Mouse (Mus musculus): Measurements from ENCODE around the gene Mns1. TPM values are rescaled to one million over a fixed set of nuclear protein-coding genes. Genes with fewer than 3 reads are reported as not detected.
"Not testable (repeated sequence)": the region's sequence is repeated elsewhere in the genome, so short reads cannot be mapped to it uniquely, and the experiment has no call there.

Mns1 gene
- polyA plus RNA-seq, 1 experiment from 2014 or later, result 6.4 TPM

GRCm38 (mm10) chr9:72434876-72435275, 2.9 kb upstream of the Mns1 start:
- Histone ChIP-seq H3K9me3 (replicated peaks) (no peaks in the 10 kb centered on the region), H3K9ac (replicated peaks) (no peak overlapping the region), H3K27ac (replicated peaks) (no peak overlapping the region), H3K27me3 (replicated peaks) (no peaks in the 10 kb centered on the region), H3K4me1 (peaks cover 8% of the 10 kb centered on the region), H3K4me3 (replicated peaks) (no peak overlapping the region), H3K36me3 (no peaks in the 10 kb centered on the region), H3K4me2 (peak overlapping the region; percentile 13; the same call in 1 of the 2 replicates)
- 47% methylated on average over 9 of the region's 9 CpGs for WGBS
- no peak for ATAC-seq (ENCODE audit: low FRiP score)

GRCm38 (mm10) chr9:72438749-72439148, 938 bp downstream of the Mns1 start:
- Histone ChIP-seq H3K4me3 (replicated peaks) (peak overlapping the region; percentile 70), H3K4me1 (peaks cover 8% of the 10 kb centered on the region), H3K9me3 (replicated peaks) (no peaks in the 10 kb centered on the region), H3K9ac (replicated peaks) (peak overlapping the region; percentile 58), H3K36me3 (no peaks in the 10 kb centered on the region), H3K27ac (replicated peaks) (no peak overlapping the region), H3K27me3 (replicated peaks) (no peaks in the 10 kb centered on the region), H3K4me2 (peak overlapping the region; percentile 99)
- ATAC-seq (ENCODE audit: low FRiP score), result 0 out of 2 replicates have a peak, but pooled peaks have one; percentile 15
- WGBS, result 2% methylated on average over 9 of the region's 9 CpGs

GRCm38 (mm10) chr9:72440358-72440757, 2.5 kb downstream of the Mns1 start:
- Histone ChIP-seq H3K4me1 (peaks cover 8% of the 10 kb centered on the region), H3K9ac (replicated peaks) (no peak overlapping the region), H3K36me3 (no peaks in the 10 kb centered on the region), H3K4me2 (no peak overlapping the region), H3K27me3 (replicated peaks) (no peaks in the 10 kb centered on the region), H3K4me3 (replicated peaks) (no peak overlapping the region), H3K9me3 (replicated peaks) (no peaks in the 10 kb centered on the region), H3K27ac (replicated peaks) (no peak overlapping the region)
- ATAC-seq (ENCODE audit: low FRiP score), result no peak
- WGBS, result 96% methylated on average over 4 of the region's 4 CpGs

GRCm38 (mm10) chr9:72440948-72441926, 3.4 kb downstream of the Mns1 start:
- Histone ChIP-seq H3K9me3 (replicated peaks) (no peaks in the 10 kb centered on the region), H3K9ac (replicated peaks) (no peak overlapping the region), H3K4me1 (peaks cover 8% of the 10 kb centered on the region), H3K27ac (replicated peaks) (no peak overlapping the region), H3K27me3 (replicated peaks) (no peaks in the 10 kb centered on the region), H3K4me3 (replicated peaks) (no peak overlapping the region), H3K4me2 (no peak overlapping the region), H3K36me3 (no peaks in the 10 kb centered on the region)
- no peak for ATAC-seq (ENCODE audit: low FRiP score)
- 84% methylated on average over 8 of the region's 8 CpGs for WGBS

- Histone ChIP-seq H3K4me3 (replicated peaks) (no peak overlapping the region), H3K9ac (replicated peaks) (no peak overlapping the region), H3K27ac (replicated peaks) (no peak overlapping the region), H3K27me3 (replicated peaks) (no peaks in the 10 kb centered on the region), H3K36me3 (no peaks in the 10 kb centered on the region), H3K4me1 (peaks cover 8% of the 10 kb centered on the region), H3K9me3 (replicated peaks) (no peaks in the 10 kb centered on the region), H3K4me2 (no peak overlapping the region)
- ATAC-seq (ENCODE audit: low FRiP score), result no peak
- WGBS, result 94% methylated on average over 10 of the region's 10 CpGs
Observed at GRCm38 (mm10) chr9:72441927-72442715, 4.3 kb downstream of the Mns1 start.

- no peak overlapping the region for H3K27ac ChIP-seq (replicated peaks)
- H3K9ac ChIP-seq (replicated peaks), result no peak overlapping the region
- H3K9me3 ChIP-seq (replicated peaks), result no peaks in the 10 kb centered on the region
- H3K4me3 ChIP-seq (replicated peaks), result no peak overlapping the region
- WGBS, result 48% methylated on average over 8 of the region's 8 CpGs
- H3K4me2 ChIP-seq, result no peak overlapping the region
- ATAC-seq (ENCODE audit: low FRiP score), result no peak
- H3K36me3 ChIP-seq, result no peaks in the 10 kb centered on the region
- H3K4me1 ChIP-seq, result no peaks in the 10 kb centered on the region
- no peaks in the 10 kb centered on the region for H3K27me3 ChIP-seq (replicated peaks)
Observed at GRCm38 (mm10) chr9:72448026-72448425, 10.2 kb downstream of the Mns1 start.

GRCm38 (mm10) chr9:72449367-72449766, 11.6 kb downstream of the Mns1 start:
- Histone ChIP-seq H3K27ac (replicated peaks) (no peak overlapping the region), H3K4me2 (no peak overlapping the region), H3K9me3 (replicated peaks) (no peaks in the 10 kb centered on the region), H3K4me3 (replicated peaks) (no peak overlapping the region), H3K9ac (replicated peaks) (no peak overlapping the region), H3K27me3 (replicated peaks) (no peaks in the 10 kb centered on the region), H3K36me3 (no peaks in the 10 kb centered on the region), H3K4me1 (no peaks in the 10 kb centered on the region)
- ATAC-seq (ENCODE audit: low FRiP score), result no peak
- WGBS, result 88% methylated on average over 7 of the region's 7 CpGs

- Histone ChIP-seq H3K4me1 (no peaks in the 10 kb centered on the region), H3K9ac (replicated peaks) (no peak overlapping the region), H3K9me3 (replicated peaks) (no peaks in the 10 kb centered on the region), H3K27me3 (replicated peaks) (no peaks in the 10 kb centered on the region), H3K4me2 (no peak overlapping the region), H3K36me3 (no peaks in the 10 kb centered on the region), H3K4me3 (replicated peaks) (no peak overlapping the region), H3K27ac (replicated peaks) (no peak overlapping the region)
- 73% methylated on average over 2 of the region's 2 CpGs for WGBS
- ATAC-seq (ENCODE audit: low FRiP score), result no peak
Observed at GRCm38 (mm10) chr9:72449841-72450240, 12.0 kb downstream of the Mns1 start.

GRCm38 (mm10) chr9:72450363-72450762, 12.6 kb downstream of the Mns1 start:
- H3K36me3 ChIP-seq, result no peaks in the 10 kb centered on the region
- ATAC-seq (ENCODE audit: low FRiP score), result no peak
- H3K9me3 ChIP-seq (replicated peaks), result no peaks in the 10 kb centered on the region
- 96% methylated on average over 1 of the region's 1 CpGs for WGBS
- no peak overlapping the region for H3K27ac ChIP-seq (replicated peaks)
- H3K4me2 ChIP-seq, result no peak overlapping the region
- no peaks in the 10 kb centered on the region for H3K27me3 ChIP-seq (replicated peaks)
- H3K4me1 ChIP-seq, result no peaks in the 10 kb centered on the region
- H3K4me3 ChIP-seq (replicated peaks), result no peak overlapping the region
- no peak overlapping the region for H3K9ac ChIP-seq (replicated peaks)

GRCm38 (mm10) chr9:72451111-72451510, 13.3 kb downstream of the Mns1 start:
- ATAC-seq (ENCODE audit: low FRiP score), result no peak
- H3K9me3 ChIP-seq (replicated peaks), result no peaks in the 10 kb centered on the region
- H3K27me3 ChIP-seq (replicated peaks), result no peaks in the 10 kb centered on the region
- H3K27ac ChIP-seq (replicated peaks), result no peak overlapping the region
- 87% methylated on average over 6 of the region's 6 CpGs for WGBS
- H3K9ac ChIP-seq (replicated peaks), result no peak overlapping the region
- H3K4me3 ChIP-seq (replicated peaks), result no peak overlapping the region
- H3K4me2 ChIP-seq, result no peak overlapping the region
- H3K4me1 ChIP-seq, result no peaks in the 10 kb centered on the region
- H3K36me3 ChIP-seq, result no peaks in the 10 kb centered on the region

- H3K27me3 ChIP-seq (replicated peaks); H3K36me3 ChIP-seq; H3K4me2 ChIP-seq; H3K27ac ChIP-seq (replicated peaks); H3K9me3 ChIP-seq (replicated peaks); H3K4me1 ChIP-seq; ATAC-seq (ENCODE audit: low FRiP score); H3K9ac ChIP-seq (replicated peaks); H3K4me3 ChIP-seq (replicated peaks): not testable (repeated sequence)
Observed at GRCm38 (mm10) chr9:72454281-72454680, 16.5 kb downstream of the Mns1 start.

- H3K4me1 ChIP-seq, result no peaks in the 10 kb centered on the region
- H3K9ac ChIP-seq (replicated peaks), result no peak overlapping the region
- peaks cover 4% of the 10 kb centered on the region; the same call in 1 of the 2 replicates for H3K36me3 ChIP-seq
- no peak overlapping the region for H3K27ac ChIP-seq (replicated peaks)
- 39% methylated on average over 1 of the region's 1 CpGs for WGBS
- H3K4me2 ChIP-seq, result no peak overlapping the region
- no peaks in the 10 kb centered on the region for H3K9me3 ChIP-seq (replicated peaks)
- H3K27me3 ChIP-seq (replicated peaks), result no peaks in the 10 kb centered on the region
- no peak for ATAC-seq (ENCODE audit: low FRiP score)
- no peak overlapping the region for H3K4me3 ChIP-seq (replicated peaks)
Observed at GRCm38 (mm10) chr9:72456374-72456773, 18.6 kb downstream of the Mns1 start.
